Mouse (Mus musculus) thymus, postnatal 36 days (tissue): ENCODE results near the gene Kcnv2.

Source experiments
- DNase-seq, 2 experiments: peaks; one replicate each; pipeline ENCODE4 v3.0.0; 2022; ENCODE audit warnings: mixed read lengths in 2 of 2

Kcnv2 gene

GRCm38 (mm10) chr19:27322281-27322680 lies at the start of gene Kcnv2:
TSS of gene Kcnv2 (plus strand) at chr19:27322588.
- DNase-seq, result no peak

GRCm38 (mm10) chr19:27273385-27273784 lies 49.0 kb upstream of the Kcnv2 start:
- DNase-seq, result no peak

DNA sequence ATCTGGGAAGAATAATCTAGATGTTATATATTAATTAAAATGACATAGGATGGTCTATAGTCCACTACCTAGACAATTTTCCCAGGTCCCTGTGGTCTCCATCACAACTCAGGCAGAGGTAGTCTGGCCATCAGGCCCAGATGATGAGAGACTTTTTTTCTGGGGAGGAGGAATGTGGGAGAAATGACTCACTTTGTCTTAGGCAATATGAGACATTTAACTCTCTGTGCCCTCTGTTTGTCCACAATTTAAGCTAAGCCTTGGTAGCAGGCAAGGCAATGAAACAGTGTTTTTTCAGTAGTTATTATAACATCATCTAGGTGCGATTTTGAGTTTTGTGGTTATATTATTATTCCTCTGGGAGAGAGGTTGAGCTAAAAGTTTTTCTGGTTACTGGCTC lies 48.0 kb upstream of the Kcnv2 start:
- no peak for DNase-seq

DNA sequence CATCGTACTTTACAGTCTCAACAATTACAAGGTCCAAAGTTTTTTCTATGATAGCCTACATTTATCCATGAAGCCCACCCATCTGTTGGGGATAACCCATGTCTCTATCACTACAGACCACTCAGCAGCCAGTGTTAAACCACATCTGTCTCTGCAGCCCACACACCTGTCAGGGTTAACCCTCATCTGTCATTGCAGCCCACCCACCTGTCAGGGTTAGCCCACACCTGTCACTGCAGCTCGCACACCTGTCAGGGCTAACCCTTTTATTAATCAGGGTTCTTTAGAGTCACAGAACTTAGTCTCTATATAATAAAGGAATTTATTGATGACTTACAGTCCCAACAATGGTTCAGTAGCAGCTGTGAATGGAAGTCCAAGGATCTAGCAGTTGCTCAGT lies 43.2 kb upstream of the Kcnv2 start:
- DNase-seq, result no peak

DNA sequence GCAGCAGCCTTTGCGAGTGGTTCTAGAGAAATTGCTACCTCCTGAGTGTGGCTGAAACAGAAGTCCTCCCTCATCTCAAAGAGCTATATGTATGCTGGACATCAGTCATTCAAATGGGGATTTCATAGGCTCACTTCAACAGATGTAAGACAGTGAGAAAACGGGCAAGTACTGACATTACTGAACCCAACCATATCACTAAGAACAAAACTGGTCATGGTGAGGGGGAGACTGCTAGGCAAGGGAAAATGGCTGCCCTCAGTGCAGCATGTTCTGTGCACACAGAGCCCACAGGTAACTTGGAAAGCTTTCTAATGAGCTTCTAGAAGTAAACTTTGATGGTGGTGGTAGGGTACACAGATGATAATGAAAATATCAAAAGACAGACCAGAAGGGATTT lies 12.3 kb upstream of the Kcnv2 start:
- no peak for DNase-seq

GRCm38 (mm10) chr19:27311311-27311710 lies 11.1 kb upstream of the Kcnv2 start:
- no peak for DNase-seq

DNA sequence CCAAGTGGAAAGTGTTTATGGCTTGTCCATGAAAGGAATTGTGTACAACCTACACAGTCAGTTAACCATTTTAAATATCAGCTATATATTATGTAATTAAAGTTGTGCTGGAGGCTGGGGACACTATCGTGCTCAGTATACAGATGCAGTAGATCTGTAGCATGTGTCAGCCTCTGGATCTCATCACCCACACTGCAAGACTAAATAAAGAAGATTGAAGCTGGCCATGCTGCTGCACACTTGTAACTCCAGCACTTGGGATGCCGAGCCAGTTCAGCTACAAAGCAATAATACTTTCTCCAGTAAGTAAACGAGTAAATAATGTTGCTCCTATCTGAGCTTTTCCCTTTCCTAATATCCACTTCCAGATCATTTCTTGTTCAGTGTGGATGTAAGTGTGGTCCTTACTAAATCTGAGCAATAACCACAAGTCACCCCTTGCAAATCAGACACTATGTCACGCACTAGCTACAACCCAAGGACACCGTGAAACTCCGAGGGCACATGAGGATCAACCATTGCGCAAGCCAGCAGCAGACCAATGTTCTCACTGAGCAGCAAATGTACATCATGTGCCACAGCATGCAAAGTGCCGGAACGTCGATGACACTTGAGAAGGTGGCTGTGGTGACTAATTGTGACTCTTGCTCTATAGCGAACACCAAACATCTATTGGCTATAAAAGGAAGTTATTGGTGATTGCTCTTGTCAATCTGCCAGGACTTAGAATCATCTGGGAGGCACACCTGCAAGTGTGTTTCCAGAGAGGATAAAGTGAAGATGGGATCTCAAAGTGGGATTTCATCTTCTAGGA lies 9.9 kb upstream of the Kcnv2 start:
- DNase-seq, result no peak

DNA sequence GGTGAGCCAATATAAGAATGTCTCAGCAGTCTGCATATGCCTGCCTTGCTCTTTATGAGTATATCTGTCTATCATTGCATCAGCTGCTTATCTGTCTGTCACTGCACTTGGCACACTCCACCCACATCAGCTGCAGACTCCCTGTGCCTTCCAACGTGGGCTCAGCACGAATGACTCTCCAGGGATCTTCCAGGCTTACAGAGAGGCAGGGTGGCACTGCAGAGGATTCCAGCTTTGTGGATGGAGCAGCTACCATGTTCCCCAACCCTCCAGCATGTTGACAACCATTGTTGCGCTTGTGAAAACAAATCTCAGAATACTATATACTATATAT lies 9.3 kb upstream of the Kcnv2 start:
- no peak for DNase-seq

DNA sequence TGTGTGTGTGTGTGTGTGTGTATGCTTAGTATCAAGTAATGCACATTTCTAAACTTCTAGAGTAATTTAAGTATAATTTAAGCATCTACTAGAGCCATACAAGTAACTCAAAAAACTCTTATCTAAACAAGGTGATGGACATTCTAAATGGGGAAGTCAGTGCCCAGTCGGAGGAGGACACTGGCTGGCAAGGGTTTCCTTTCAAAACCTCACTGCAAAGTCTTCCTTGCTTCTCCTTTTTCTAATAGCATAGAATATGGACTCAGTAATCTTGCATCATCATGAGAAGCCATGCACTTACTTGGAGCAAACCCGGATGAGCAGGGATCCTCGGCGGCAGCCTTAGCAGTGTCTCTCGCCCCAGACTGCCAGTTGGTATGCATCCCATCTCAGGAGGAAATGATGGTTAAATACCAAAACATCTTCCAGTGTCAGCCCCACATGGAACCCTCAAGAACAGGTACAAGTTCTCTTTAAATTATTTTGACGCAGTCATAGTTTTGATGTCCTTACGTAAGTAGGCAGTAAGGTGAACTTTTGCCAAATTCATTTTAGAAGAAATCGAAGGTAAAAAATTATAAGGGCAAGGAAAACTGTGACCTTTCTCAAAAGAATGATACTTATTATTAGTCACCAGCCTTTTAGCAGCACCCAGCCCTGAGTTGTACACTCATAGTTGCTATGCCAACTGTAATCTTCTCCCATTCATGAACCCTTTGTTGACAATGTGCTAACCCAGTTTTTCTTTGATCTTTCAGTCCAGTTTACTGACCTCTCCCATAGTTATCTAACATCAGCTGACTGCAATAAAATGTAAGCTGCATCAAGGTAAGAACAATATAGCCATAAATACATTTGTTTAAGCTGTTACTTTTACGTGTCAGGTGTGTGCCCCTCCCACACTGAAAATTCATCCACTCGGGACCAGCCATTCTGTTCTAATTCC lies 5.8 kb upstream of the Kcnv2 start:
- no peak for DNase-seq

- no peak for DNase-seq
Observed at GRCm38 (mm10) chr19:27317337-27317736, 5.1 kb upstream of the Kcnv2 start.

DNA sequence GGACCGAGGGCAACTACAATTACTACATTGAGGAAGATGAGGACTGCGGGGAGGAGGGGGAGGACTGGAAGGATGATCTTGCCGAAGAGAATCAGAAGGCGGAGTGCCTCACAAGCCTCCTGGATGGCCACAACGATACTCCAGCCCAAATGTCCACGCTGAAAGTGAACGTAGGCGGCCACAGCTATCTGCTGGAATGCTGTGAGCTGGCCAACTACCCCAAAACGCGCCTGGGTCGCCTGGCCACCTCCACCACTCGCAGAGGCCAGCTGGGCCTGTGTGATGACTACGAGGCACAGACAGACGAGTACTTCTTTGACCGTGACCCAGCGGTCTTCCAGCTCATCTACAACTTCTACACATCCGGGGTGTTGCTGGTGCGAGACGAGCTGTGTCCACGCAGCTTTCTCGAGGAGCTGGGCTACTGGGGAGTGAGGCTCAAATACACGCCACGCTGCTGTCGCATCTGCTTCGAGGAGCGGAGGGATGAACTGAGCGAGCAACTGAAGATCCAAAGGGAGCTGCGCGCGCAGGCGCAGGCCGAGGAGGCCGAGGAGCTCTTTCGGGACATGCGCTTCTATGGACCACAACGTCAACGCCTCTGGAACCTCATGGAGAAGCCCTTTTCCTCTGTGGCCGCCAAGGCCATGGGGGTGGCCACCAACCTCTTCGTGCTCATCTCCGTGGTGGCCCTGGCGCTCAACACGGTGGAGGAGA lies 681 bp downstream of the Kcnv2 start:
- DNase-seq, result no peak

DNA sequence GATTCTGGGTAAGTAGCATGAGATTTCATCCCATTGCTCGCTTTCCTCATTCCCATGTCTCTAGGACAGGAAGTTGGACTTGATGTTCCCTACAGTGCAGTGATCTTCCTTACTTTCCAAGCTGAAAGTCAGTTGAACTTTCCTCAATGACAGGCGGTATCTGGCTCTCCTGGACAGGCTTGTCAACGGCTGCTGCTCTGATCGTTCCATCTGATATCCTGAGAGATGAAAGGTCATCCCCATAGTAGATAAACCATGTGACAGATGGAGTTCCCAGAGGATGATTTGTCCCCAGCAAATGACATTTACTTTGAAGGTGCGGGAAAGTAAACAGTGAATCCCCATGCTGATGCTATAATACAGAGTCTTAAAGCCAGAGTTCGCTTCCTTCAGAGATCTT lies 3.2 kb downstream of the Kcnv2 start:
- DNase-seq, result no peak

GRCm38 (mm10) chr19:27327569-27327968 lies 5.2 kb downstream of the Kcnv2 start:
- no peak for DNase-seq

DNA sequence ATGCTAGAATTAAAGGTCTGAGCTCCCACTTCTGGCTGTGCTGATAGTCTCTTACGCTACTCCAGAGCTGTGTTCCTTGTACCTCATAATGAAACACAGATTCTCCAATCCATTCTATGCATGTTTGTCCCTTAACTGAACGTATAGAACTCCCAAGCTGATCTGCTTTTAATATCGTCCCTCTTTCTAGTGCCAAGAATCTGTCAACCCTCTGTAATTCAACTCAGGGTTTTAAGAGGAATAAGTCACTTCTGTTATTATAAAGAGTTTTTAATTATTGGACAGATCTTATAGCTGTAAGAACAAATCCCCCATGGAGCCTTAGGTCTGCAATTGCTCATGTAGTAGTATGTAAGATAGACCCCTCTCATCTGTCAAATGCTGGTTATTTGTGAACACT lies 5.8 kb downstream of the Kcnv2 start:
- no peak for DNase-seq

GRCm38 (mm10) chr19:27328644-27329043 lies 6.3 kb downstream of the Kcnv2 start:
- DNase-seq, result no peak

DNA sequence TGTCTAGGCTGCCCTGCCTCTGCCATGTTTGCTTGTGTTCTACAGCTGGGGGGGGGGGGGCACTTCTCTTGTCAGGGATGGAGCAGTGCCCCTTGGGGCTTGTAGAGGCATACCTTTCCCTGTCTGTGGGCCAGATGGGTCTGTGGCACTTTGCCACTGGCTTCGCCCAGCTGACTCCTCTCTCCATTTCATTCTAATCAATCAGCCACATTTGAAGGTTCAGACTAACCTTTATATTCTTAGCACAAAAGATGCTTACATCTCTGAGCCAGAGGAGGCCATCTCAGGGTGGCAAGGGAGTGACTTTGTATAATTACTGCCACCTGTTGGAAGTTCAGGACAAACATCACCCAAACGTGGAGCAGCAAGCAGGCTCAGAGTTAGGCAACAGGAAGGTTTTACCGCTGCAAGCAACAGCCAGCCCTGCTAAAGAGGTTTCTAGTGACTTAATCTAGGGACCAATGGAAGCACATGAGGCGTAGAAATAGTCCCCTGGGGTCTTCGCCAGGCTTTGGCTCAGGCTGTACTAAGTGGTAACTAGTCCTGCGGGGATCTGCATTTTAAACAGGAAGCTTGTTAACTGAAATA lies 9.9 kb downstream of the Kcnv2 start:
- no peak for DNase-seq

- no peak for DNase-seq
Observed at GRCm38 (mm10) chr19:27336126-27336917, 13.9 kb downstream of the Kcnv2 start.

- no peak for DNase-seq
Observed at GRCm38 (mm10) chr19:27346501-27346900, 24.1 kb downstream of the Kcnv2 start.

DNA sequence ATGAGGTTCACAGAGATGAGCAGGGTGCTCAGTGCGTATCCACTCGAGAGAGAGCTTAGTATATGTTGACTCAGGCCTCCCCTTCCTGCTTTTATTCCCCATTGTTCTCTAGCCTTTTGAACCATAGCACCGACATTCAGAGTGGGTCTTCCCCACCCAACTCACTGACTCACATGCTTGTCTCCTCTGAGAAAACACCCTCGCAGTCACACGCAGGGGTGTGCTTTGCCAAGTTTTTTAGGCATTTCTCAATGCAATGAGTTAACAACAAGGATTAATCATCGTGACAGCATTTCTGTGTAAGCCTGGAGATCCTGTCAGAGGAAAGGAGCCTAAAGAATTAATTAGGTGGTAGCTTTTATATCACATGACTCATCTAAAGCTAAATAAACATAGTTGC lies 29.3 kb downstream of the Kcnv2 start:
- DNase-seq, result no peak

- DNase-seq, result no peak
Observed at GRCm38 (mm10) chr19:27360381-27360780, 38.0 kb downstream of the Kcnv2 start.

GRCm38 (mm10) chr19:27363891-27364290 lies 41.5 kb downstream of the Kcnv2 start:
- no peak for DNase-seq

- DNase-seq, result no peak
Observed at GRCm38 (mm10) chr19:27364521-27364931, 42.1 kb downstream of the Kcnv2 start.
